Mouse (Mus musculus) small intestine, adult 2 months (tissue): ENCODE measurements around the gene B3gnt9. TPM values are rescaled to one million over a fixed set of nuclear protein-coding genes. Genes with fewer than 3 reads are reported as not detected.

Experiments
- H3K27ac ChIP-seq: fragments of 200-500 bp; 2 replicates; pipeline ENCODE4 v1.5.1; 2012; ENCODE audit warnings: low read depth, low read length, control low read depth, inconsistent platforms; ENCODE audit not compliant: insufficient read depth
- H3K27me3 ChIP-seq: fragments of 200-500 bp; 2 replicates; pipeline ENCODE4 v1.6.1; 2012; ENCODE audit warnings: mild to moderate bottlenecking, moderate library complexity, low read length, inconsistent platforms; ENCODE audit not compliant: control insufficient read depth, insufficient read depth
- H3K36me3 ChIP-seq: fragments of 200-500 bp; 2 replicates; pipeline ENCODE4 v1.6.1; 2012; ENCODE audit warnings: mild to moderate bottlenecking, low read length, control low read depth, inconsistent platforms; ENCODE audit not compliant: control insufficient read depth, insufficient read depth
- H3K4me1 ChIP-seq: fragments of 200-500 bp; 2 replicates; pipeline ENCODE4 v1.6.1; 2012; ENCODE audit warnings: low read length, inconsistent platforms, mixed read lengths; ENCODE audit not compliant: control insufficient read depth, insufficient read depth, insufficient read length
- H3K4me3 ChIP-seq: fragments of 200-500 bp; 2 replicates; pipeline ENCODE4 v1.5.1; 2012; ENCODE audit warnings: low read depth, mild to moderate bottlenecking, control low read depth, inconsistent platforms, low read length, moderate library complexity
- CTCF ChIP-seq: fragments of 200-500 bp; IDR thresholded peaks from 2 replicates; pipeline ENCODE4 v1.5.1; 2012; ENCODE audit warnings: low read depth, mild to moderate bottlenecking, control low read depth, inconsistent platforms, low read length, moderate library complexity, mixed read lengths; ENCODE audit not compliant: insufficient replicate concordance, insufficient read length; ENCODE audit errors: extremely low read depth
- POLR2A ChIP-seq: fragments of 200-500 bp; IDR thresholded peaks from 2 replicates; pipeline ENCODE4 v1.6.1; 2012; ENCODE audit warnings: low read depth, mild to moderate bottlenecking, control low read depth, inconsistent platforms, low read length, moderate library complexity
- WGBS: fragments of 180-500 bp; shearing (Covaris S2); methylation state at CpG from one replicate; pipeline ENCODE4 v1.1.7; 2018; 5-methylcytosine and 5-hydroxymethylcytosine counted together
- polyA plus RNA-seq: library from polyadenylated mRNA; depleted of rRNA; stranded (reverse); fragments of >200 nt; gene quantifications from 2 replicates; pipeline ENCODE4 v1.2.3, GENCODE M21; 2012; rRNA removed

Gene B3gnt9
- polyA plus RNA-seq, 1 experiment = 13.8 TPM

DNA sequence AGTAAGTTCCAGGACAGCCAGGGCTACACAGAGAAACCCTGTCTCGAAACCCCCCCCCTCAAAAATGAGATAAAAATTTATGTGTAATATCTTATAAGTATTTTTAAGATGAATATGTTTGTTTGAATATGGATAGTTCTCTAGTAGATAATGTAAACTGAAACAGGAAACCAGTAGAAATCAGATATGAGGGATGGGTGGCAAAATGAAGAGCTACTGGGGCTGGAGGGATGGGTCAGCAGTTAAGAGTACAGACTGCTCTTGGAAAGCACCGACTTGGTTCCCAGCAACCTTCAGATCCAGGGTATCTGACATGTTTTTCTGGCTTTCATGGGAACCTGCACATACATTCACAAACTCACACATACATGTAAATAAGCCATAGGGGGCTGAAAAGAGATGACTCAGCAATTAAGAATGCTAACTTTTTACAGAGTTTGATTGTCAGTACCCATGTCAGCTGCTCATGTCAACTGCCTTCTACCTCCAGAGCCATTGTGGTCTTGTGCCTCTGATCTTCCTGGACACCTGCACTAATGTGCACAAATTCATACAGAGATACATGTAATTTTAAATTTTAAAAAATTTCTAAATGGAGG, 47.2 kb downstream of the B3gnt9 start:
- 89% methylated on average over 2 of the region's 2 CpGs for WGBS
- no peak for TF ChIP-seq CTCF
- TF ChIP-seq POLR2A = no peak
- Histone ChIP-seq H3K4me3 (no peak overlapping the region), H3K27me3 (no peaks in the 10 kb centered on the region), H3K4me1 (no peaks in the 10 kb centered on the region), H3K36me3 (peaks cover 6% of the 10 kb centered on the region), H3K27ac (no peak overlapping the region)

DNA sequence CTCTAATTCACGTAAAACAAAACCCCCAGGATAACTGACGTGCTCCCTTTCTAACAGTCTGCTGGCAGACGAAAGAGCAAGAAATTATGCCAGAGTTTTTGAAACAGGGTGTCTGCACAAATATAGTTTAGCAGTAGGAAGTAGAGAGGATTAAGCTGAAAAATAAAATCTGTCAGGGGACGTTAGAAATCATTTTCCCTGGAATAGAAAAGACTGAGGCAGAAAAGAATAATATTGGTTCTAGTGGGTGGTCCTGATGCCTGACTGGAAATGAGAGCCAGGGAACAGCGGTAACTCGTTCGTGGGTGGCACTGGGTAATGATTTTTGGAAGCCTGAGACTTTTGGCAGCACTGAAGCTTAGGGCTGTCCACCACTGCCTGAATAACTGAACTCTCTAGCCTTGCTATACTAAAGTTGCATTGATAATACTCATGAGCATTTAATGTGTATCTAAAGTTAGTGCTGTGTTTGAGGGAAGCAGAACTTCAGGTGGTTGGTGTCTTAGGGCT, 48.1 kb downstream of the B3gnt9 start:
- Histone ChIP-seq H3K27ac (no peak overlapping the region), H3K4me1 (no peaks in the 10 kb centered on the region), H3K4me3 (no peak overlapping the region), H3K36me3 (peaks cover 10% of the 10 kb centered on the region), H3K27me3 (no peaks in the 10 kb centered on the region)
- 88% methylated on average over 7 of the region's 7 CpGs for WGBS
- TF ChIP-seq CTCF (no peak), POLR2A (no peak)

DNA sequence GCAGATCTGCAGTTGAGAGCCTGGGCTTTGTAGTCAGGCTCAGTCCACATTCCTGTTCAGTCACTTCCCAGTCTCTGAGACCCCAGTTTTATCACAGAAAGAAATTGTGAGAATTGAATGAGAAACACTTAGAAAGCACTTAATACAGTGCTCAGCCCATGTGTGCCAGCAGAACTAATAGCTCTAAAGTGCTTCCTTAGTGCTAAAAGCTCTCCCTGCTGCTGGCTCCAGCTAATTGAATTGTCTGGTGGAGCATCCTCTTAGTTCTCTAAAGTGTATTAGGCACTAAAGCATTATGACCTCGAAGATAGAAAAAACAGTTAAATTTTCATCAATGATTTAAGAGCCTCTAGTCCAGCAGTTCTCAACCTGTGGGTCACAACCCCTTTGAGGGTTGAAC, 49.2 kb downstream of the B3gnt9 start:
- H3K4me3 ChIP-seq = no peak overlapping the region
- peaks cover 15% of the 10 kb centered on the region for H3K36me3 ChIP-seq
- 75% methylated on average over 1 of the region's 1 CpGs for WGBS
- H3K27ac ChIP-seq = no peak overlapping the region
- H3K4me1 ChIP-seq = no peaks in the 10 kb centered on the region
- TF ChIP-seq CTCF (no peak), POLR2A (no peak)
- no peaks in the 10 kb centered on the region for H3K27me3 ChIP-seq

Other genes with a start within 250 kb of the B3gnt9 start
- 0.22 and 1.3 TPM in 2 replicates for gene Ces3a, start 206.6 kb downstream of the B3gnt9 start, polyA plus RNA-seq
- 0.18 TPM in 1 of 2 replicates, not detected in the other for gene Ces3b, start 171.4 kb downstream of the B3gnt9 start, polyA plus RNA-seq
- gene Ces4a, start 123.4 kb downstream of the B3gnt9 start, polyA plus RNA-seq = not detected in 2 replicates
- gene Cbfb, start 84.5 kb downstream of the B3gnt9 start, polyA plus RNA-seq = 2.3 and 2.9 TPM in 2 replicates
- gene D230025D16Rik, start 30.0 kb downstream of the B3gnt9 start, polyA plus RNA-seq = 6.3 and 9.4 TPM in 2 replicates
- gene Tradd, start 9.5 kb upstream of the B3gnt9 start, polyA plus RNA-seq = 62.7 and 112 TPM in 2 replicates
- 12.4 and 34.9 TPM in 2 replicates for gene Fbxl8, start 9.5 kb upstream of the B3gnt9 start, polyA plus RNA-seq
- gene Hsf4, start 14.6 kb upstream of the B3gnt9 start, polyA plus RNA-seq = 1.2 and 1.3 TPM in 2 replicates
- gene Nol3, start 21.0 kb upstream of the B3gnt9 start, polyA plus RNA-seq = 0.52 and 1.1 TPM in 2 replicates
- 1.6 and 2.6 TPM in 2 replicates for gene 4931428F04Rik, start 34.7 kb upstream of the B3gnt9 start, polyA plus RNA-seq
- 2.1 and 3.1 TPM in 2 replicates for gene Exoc3l, start 40.9 kb upstream of the B3gnt9 start, polyA plus RNA-seq
- gene E2f4, start 42.5 kb upstream of the B3gnt9 start, polyA plus RNA-seq = 81.4 and 152 TPM in 2 replicates
- gene Elmo3, start 50.4 kb upstream of the B3gnt9 start, polyA plus RNA-seq = 39.6 and 107 TPM in 2 replicates
- 2.7 and 6.9 TPM in 2 replicates for gene Lrrc29, start 71.1 kb upstream of the B3gnt9 start, polyA plus RNA-seq
- 77.5 and 105 TPM in 2 replicates for gene Tmem208, start 71.2 kb upstream of the B3gnt9 start, polyA plus RNA-seq
- gene Fhod1, start 92.8 kb upstream of the B3gnt9 start, polyA plus RNA-seq = 15.4 and 19.6 TPM in 2 replicates
- 1.4 and 3.1 TPM in 2 replicates for gene Slc9a5, start 93.7 kb upstream of the B3gnt9 start, polyA plus RNA-seq
- 0.14 and 0.41 TPM in 2 replicates for gene Plekhg4, start 118.1 kb upstream of the B3gnt9 start, polyA plus RNA-seq
- gene Kctd19, start 158.3 kb upstream of the B3gnt9 start, polyA plus RNA-seq = not detected in 2 replicates
- gene Lrrc36, start 158.4 kb upstream of the B3gnt9 start, polyA plus RNA-seq = 0.06 TPM in 1 of 2 replicates, not detected in the other
- 36.9 and 60.5 TPM in 2 replicates for gene Tppp3, start 216.4 kb upstream of the B3gnt9 start, polyA plus RNA-seq
- gene Zdhhc1, start 241.7 kb upstream of the B3gnt9 start, polyA plus RNA-seq = 14.8 and 15.2 TPM in 2 replicates